Mouse (Mus musculus): ENCODE measurements around the gene B430305J03Rik.

The B430305J03Rik gene

GRCm38 (mm10) chr3:61348036-61348614 lies 17.6 kb downstream of the B430305J03Rik start:
- no peak for DNase-seq (ENCODE audit: low read depth, low spot score)

GRCm38 (mm10) chr3:61345636-61346035 lies 20.1 kb downstream of the B430305J03Rik start:
- no peak for DNase-seq (ENCODE audit: low read depth, low spot score)

- DNase-seq (ENCODE audit: low read depth, low spot score): no peak
Observed at GRCm38 (mm10) chr3:61344031-61344430, 21.7 kb downstream of the B430305J03Rik start.

- DNase-seq (ENCODE audit: low read depth, low spot score): no peak
Observed at GRCm38 (mm10) chr3:61340321-61340720, 25.4 kb downstream of the B430305J03Rik start.

GRCm38 (mm10) chr3:61337230-61337629 lies 28.5 kb downstream of the B430305J03Rik start:
- DNase-seq (ENCODE audit: low read depth, low spot score): no peak

- no peak for DNase-seq (ENCODE audit: low read depth, low spot score)
Observed at GRCm38 (mm10) chr3:61336205-61336604, 29.5 kb downstream of the B430305J03Rik start.

GRCm38 (mm10) chr3:61321632-61322031 lies 44.1 kb downstream of the B430305J03Rik start:
- DNase-seq (ENCODE audit: low read depth, low spot score): no peak

GRCm38 (mm10) chr3:61320031-61320430 lies 45.7 kb downstream of the B430305J03Rik start:
- no peak for DNase-seq (ENCODE audit: low read depth, low spot score)

- DNase-seq (ENCODE audit: low read depth, low spot score): no peak
Observed at GRCm38 (mm10) chr3:61315002-61315401, 50.7 kb downstream of the B430305J03Rik start.

Data from c-Kit-negative CD71-positive TER-119-positive erythroid progenitor cells, embryonic 14.5 days (primary cell).